Mouse (Mus musculus): ENCODE results near the gene Ambra1.

GRCm38 (mm10) chr2:91921790-91922570 lies 192.0 kb downstream of the Ambra1 start:
- peak; percentile 26; the same call in 1 of the 2 replicates for TF ChIP-seq CTCF (IDR thresholded peaks at IDR 0.05; ENCODE audit: control insufficient read depth, insufficient read depth, insufficient replicate concordance, low read depth, low read length)
- TF ChIP-seq POLR2A (IDR thresholded peaks at IDR 0.05; ENCODE audit: control insufficient read depth, low read depth, low read length), result no peak
